Mouse (Mus musculus): ENCODE measurements at regions not wholly inside any gene's neighbourhood (a gene's known extent, or its start where the extent isn't known, plus 50 kb on each side); places are given as distances from the start of the nearest gene placed in this dataset.
"Not testable (repeated sequence)": the region's sequence is repeated elsewhere in the genome, so short reads cannot be mapped to it uniquely, and the experiment has no call there.

DNA sequence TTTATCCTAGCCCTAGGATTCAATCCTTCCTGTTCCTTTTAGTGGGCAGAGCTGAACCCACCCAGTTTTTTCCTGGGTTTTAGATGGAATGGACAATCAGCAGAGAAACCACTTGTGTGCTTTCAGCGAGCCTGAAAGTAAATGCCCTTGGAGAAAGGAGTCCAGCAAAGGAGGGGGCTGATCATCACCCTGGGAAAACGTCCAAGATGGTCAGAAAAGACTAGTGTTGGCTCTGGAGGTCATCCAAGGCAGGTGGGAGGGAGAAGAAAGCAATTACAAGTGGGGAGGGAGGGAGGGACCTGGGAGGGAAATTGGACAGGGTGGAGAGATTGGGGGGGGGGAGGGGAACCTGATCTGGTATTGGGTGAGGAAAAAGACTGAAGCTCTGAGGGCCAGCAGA is 55.6 kb upstream of the Zfp366 start:
- no peak for DNase-seq (ENCODE audit: low spot score in 2 of 2)

DNA sequence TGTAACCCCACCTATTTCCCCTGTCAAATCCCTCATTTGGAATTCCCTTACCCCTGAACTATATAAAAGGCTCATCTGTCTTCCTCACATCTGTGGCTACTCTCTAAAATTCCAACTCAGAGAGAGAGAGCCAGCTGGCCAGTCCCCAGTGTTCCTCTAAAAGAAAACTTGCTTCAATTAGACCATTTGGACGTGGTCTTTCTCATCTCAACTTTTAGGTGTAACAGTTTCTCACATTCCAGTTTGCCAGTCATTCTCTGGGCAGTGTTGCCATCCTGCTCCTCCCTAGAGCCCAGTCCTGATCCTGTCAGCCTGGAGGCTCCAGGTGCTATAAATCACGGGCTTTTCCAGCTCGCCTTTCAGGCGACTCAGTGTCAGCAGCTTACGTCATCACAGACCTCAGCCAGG is 56.3 kb upstream of the Zfp366 start:
- DNase-seq (ENCODE audit: low spot score in 2 of 2) = no peak

DNA sequence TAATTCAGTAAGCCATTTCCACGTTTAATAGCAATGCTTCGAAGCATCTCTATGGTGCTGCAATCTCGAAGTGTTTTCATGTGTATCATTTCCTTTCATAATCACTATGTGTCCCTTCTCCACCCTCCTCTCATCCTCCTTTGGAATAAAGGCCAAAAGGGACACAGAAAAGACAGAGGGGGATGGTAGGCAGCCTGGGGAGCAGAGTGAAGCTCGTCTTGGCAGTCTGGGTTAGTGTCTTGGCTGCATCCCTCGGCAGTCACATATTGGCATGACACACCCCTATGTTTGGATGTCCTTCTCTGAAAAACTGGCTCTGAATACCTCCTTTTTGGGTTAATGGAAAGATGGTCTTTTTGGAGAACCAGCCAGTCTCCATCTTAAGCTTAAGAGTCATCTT is 56.9 kb upstream of the Zfp366 start:
- DNase-seq (ENCODE audit: low spot score in 2 of 2) = no peak

DNA sequence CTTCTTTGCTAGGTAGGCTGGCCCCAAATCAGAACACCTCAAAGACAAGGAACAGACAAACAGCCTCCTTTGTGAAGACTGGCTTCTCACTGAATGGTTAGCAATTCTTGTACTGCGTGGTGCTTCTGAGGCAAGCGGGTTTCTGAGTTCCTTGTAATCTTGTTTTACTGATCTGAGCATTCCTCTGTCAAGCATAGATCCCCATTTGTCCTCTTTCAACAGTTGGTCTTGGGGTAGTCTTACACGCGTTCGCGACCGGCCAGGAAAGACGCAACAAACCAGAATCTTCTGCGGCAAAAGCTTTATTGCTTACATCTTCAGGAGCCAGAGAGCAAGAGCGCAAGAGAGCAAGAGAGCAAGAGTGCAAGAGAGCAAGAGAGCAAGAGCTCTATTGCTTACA is 57.7 kb upstream of the Zfp366 start:
- not testable (repeated sequence) for DNase-seq (ENCODE audit: low spot score in 2 of 2)

DNA sequence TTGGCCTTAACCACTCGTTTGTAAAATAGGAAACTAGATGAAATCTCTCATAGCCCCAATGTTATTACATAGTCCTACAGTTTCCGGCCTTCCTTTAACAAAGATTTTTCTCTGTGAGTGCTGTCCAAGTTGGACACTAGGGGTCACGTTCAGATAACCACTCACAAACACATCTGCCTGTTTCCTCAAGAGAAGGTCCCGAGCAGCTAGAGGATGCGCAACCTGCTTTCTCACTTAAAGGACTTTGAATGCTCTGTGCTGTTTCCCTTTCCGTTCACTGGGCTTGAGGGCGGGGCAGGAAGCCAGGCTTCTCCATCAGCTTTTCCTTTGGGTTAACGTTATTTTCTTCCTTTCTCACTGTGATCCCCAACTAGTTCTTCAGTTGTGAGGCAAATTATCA is 58.1 kb upstream of the Zfp366 start:
- DNase-seq (ENCODE audit: low spot score in 2 of 2) = no peak

DNA sequence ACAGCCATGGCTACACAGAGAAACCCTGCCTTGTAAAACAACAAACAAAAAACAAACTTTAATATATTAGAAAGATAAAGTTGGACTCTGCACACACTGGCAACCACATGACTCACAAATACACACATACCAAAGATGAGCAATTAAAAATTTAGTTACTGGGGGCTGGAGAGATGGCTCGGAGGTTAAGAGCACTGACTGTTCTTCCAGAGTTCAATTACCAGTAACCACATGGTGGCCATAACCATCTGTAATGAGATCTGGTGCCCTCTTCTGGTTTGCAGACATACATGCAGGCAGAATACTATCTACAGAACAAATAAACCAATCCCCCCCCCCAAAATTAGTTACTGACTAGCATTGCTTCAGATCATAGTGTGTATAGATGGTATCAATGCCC is 58.7 kb upstream of the Zfp366 start:
- no peak for DNase-seq (ENCODE audit: low spot score in 2 of 2)

DNA sequence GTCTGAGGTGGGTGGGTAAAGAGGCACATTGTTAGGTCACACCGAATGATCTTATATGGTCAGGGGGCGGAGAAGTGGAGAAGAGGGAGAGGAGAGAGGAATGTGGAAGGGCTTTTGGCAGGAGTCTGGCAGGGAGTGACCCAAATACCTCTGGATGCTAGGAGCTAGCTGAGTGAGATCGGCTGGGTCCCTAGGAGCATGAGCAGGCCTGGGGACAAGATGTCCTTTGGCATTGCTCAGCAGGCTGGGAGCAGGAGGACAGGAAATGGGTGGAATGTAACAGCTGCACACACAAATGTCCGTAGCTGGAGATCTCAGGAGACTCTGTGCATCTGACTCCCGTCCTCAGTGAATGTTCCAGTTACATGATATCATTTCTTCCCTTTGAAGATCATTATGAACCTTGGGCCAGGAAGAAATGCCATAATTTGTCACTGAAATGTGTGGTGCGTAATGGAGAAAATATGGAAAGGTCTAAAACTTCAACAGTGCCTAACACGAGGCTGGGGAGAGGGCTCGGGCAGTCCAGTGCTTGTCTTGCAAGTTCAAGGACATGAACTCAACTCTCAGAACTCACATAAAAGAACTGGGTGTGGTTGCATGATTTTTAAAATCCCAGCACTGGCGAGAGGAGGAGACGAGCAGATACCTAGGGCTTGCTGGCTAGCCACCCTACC is 59.6 kb upstream of the Zfp366 start:
- DNase-seq (ENCODE audit: low spot score in 2 of 2) = no peak

DNA sequence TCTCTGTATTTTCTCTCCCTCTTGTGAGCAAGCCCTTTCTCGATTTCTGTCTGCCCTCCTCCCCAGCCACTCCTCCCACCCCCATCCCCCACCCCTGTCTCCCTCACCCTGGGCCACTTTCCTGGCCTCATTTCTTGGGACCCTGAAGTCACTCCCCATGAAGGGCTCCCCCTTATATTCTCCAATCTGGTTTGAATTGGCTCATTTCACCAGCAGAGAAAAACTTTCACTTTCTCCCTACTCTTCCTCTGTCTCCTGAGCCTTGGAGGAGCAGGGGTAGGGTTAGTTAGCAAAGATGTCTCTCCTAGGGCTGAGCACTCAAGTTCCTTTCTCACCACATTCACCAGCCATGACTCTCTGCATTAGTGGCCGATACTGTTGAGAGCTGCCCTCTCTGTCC is 60.5 kb upstream of the Zfp366 start:
- DNase-seq (ENCODE audit: low spot score in 2 of 2) = no peak

DNA sequence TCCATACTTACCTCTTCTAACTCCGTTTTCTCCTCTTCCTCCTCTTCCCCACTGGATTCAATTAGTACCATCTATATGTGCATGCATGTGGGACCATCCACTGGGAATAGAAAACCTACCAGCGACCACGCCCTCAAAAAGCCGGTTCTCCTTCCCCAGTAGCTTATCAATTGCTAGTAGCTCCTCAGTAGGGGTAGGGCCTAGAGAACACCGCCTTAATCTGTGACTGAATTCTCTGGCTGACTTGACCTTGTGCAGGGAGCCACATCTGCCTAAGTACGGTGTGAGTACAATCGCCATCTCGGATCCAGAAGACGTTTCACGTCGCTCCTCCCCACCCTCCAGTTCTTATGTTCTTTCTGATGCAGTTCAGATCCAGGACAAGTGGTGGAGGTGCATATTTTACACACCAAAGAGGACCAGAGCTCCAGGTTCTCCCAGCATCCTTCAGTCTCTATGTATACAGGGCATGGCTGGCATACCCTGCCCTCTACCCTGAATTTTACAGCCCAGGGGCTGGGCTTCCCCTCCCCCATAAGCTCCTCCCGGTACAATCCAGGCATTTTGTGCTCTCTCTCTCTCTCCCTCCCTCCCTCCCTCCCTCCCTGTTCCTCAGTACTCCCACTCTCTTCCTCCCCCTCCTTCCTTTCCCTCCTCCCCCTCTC is 61.0 kb upstream of the Zfp366 start:
- no peak for DNase-seq (ENCODE audit: low spot score in 2 of 2)

DNA sequence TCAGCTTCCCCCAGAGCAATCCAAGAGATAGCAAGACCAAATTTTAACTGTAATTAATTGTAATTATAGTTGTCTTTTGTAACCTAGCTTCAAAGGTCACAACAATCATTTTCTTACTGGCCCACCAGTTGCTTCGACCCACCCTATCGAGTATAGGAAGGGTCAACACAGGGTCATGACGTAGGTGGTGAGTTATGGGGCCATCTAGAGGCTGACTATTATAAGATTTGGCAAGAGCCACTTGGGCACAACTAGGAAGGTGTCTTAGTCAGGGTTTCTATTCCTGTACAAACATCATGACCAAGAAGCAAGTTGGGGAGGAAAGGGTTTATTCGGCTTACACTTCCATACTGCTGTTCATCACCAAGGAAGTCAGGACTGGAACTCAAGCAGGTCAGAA is 62.1 kb upstream of the Zfp366 start:
- DNase-seq (ENCODE audit: low spot score in 2 of 2) = not testable (repeated sequence)

DNA sequence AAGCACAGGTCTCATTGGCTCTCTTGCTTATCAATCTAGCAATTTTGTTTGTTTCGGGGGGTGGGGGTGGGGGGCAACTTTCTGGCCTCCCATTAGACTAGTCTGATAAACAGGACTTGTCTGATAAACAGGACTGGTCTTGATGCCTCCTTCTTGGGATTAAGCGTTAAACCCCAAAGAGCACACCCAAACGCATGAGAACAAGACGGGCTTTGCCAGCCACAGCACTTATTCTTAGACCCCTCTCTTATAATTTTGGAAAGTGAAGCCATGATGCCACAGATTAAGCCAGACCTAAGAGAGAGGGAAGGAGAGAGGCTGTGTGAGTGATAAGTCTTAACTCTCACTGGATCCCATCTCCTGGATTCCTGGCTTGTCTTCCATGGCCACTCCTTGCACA is 63.5 kb upstream of the Zfp366 start:
- DNase-seq (ENCODE audit: low spot score in 2 of 2) = no peak

DNA sequence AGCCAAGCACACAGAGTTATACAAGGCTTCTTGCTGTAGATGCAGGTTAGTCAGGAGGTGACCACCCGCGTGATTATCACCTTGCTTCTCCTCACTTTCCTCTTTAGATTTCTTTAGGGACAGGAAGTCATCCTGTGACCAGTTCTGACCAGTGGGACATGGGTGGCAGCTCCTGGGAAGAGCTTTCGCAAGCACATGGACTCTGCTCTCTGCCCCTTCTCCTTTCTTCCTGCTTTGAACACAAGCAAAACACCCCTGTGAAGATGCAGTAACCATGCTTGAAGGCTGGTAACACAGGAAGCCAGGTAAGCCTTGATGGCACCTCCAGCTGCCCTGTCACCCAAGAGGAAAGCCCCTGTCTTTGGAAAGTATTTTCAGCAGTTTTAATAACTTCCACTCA is 64.7 kb upstream of the Zfp366 start:
- DNase-seq (ENCODE audit: low spot score in 2 of 2) = no peak

DNA sequence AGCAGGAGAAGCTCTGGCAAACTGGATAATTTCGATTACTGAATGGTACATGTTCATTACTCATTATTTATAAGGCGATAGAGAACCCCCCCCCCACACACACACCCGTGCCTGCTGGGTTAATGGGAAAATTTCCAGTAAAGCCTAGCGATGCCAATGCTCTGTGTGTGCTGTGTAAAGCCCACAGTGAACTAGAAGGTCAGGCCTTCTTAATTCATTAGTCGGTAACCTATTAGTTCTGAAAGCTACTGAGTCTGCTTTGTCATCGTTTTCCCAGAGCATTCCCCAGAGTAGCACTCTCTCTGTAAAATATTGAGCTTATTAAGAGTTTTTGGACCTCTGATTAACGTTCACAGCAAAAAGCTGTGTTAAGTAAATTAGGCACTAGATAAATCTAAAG is 65.7 kb upstream of the Zfp366 start:
- no peak for DNase-seq (ENCODE audit: low spot score in 2 of 2)

DNA sequence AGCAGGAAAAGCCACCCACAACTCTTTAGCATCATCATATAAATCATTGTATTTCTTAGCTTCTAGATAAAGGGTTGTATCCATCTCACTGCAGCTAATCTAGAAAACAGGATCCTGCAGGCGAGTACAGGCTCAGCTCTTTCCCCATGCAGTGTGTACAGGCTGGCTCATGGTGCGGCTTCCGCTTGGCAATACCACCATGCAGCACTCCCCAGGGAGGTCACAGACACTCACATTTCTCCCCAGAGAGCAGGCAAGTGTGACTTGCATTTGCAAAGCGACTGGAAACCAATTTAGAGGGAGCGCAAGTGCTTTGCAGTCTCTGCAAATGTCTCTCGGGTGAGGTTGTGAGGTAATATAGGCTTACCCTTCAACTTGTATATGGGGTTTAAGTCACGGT is 69.1 kb upstream of the Zfp366 start:
- DNase-seq (ENCODE audit: low spot score in 2 of 2) = no peak

DNA sequence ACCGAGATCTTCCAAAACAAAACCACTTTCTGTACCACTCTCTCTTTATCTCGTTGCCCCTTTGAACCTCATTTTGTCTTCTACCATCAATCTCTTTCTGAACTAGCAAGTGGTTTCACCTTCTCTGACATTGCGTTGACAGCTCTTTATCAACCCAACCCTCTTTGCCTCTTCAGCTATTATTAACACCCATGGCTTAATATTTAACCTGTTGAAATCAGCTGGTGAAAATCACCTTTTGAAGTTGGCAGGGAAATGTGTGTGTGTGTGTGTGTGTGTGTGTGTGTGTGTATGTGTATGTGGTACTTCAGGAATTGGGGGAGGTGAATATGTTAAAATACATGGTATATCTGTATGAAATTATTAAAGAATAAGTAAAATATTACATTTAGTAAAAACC is 70.1 kb upstream of the Zfp366 start:
- DNase-seq (ENCODE audit: low spot score in 2 of 2) = no peak

DNA sequence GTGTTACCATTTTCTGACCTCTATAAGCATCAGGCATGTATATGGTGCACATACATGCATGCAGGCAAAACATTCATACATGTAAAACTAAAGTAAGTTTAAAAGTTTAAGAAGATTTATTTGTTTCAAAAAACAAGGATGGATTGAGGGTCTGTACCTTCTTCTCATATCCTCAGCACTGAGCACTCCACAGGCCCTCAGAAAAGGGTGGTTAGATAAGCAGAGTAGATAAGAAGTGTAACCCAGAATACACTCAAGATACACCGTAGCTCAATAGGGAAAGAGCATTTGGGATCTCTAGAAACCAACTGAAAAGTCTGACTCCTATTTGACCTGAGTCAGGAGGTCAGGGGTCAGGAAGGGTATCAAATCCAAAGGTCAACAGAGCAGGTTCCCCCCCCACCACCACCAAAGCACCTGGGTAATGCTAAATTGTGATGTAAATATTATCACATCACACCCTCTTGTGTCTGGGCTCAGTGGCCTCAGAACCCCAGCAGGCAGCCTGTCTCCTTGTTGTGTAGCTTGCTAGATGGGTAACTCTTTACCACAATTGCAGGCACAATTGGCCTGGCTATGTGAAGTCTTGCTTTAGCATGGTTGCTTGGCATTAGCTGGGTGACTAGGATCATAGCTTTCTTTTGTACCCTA is 72.8 kb upstream of the Zfp366 start:
- no peak for DNase-seq (ENCODE audit: low spot score in 2 of 2)

DNA sequence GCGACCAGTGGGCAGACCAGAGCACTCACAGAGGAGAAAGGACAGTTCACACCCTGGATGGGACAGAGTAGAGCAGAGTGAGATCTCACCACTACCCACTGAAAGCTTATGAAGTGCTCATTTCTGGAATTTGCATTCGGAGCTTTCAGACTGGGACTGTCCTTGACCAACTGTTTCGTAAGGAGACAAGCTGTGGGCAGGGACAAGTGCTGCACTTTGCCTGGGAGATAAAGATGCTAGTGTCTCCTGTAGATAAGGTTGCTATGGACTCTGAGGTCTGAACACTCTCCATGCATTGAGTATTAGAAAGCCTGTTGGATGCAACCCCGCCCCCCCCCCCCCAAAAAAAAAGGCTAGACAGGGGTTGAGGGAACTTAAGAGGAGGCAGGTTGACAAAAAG is 76.6 kb upstream of the Zfp366 start:
- no peak for DNase-seq (ENCODE audit: low spot score in 2 of 2)

DNA sequence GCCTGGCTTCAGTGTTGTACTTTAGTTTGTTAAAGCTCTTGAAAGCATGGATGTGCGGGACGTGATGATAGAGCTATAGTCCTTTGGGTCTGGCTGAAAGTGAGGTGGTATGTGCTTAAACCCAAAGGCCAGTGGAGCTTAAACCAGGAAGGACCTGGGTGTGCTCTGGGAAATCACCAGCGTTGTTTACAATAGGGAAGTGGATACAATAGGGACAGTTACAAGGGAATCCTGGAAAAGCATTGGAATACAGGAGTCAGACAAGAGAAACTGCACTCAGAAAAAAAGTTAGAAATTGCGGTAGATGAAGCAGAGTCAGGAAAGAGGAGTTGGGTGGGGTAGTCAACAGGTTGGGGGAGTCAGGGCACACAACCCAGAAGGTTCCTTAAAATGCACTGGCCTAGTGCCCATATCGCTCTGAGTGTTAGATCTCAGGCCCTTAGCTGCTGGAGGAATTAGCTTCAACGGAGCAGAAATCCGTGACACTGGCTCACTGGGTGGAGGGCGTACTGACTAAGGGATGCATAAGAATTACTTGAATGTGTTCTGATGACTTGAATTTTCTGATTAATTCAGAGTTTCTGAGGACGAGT is 82.4 kb upstream of the Zfp366 start:
- no peak for DNase-seq (ENCODE audit: low spot score in 2 of 2)

DNA sequence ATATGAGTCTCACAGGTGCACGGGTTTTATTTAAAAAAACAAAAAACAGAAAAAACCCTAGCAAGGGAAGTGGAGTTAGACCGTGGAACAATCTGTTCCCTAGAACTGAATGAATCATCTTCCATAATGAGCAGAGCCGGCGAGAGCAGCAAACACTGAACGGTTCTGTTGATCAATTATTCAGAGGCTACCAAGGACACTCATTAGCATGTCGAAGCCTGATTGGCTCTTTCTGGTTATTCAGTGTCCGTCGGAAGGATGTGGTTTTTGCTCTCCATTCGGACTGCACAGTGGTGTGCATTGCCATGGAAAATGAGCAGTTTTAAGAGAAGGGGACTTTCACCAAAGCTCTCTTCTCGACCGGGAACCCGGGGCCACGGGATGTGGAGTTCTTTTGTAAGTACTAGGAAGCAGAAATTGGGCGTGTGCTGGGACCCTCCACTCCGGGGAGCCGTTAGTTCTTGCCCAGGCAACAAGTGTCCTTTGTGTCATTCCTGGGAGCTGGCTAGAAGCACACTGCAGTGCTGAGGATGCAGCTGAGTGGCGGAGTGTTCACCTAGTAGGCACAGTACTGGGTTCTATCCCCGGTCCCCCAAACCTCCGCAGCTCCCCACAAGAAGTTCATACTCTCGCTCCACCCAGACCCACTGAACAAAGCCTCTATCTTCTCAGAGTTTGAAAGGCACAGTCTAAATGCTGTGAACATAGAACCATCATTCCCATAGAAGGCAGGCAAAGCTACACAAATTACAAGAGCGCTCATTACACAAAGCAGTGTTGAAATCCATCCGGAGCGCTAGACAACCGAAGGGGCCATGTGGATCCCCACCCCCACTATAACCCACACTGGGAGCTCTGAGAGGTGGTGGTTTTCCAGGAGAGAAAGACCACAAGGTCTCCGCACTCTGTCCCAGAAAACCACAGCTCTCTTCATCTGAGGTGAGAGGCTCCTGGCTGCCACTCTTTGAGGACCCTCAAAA is 83.9 kb upstream of the Zfp366 start:
- peak; percentile 53 to 84 for DNase-seq (ENCODE audit: low spot score in 2 of 2)

DNA sequence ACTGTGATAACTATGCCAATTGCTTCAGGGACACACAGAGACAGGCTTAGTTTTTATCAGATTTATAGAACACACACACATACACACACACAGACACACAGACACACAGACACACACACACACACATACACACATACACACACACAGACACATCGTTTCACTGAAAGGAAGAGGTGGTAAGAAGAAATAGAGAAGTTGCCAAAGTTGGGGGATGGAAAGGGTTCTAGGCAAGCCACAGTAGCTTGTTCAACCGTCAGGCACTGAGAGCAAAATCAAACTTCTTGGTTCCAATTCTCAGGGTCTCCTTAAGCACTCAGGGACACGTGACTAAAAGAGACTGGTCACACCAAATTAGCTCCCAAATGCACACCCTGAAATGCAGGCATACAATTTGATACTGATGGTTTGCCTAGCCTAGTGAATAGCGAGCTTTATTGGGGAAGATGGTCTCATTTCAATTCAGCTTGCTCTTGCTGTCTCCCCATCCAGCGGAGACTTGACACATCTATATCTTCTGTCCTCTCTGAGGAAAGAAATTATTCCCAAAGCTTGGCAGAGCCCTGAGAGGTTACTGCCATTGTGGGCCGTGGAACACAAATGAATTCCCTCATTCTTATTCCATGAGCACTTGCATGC is 84.7 kb upstream of the Zfp366 start:
- peak in 1 of 2 experiments; percentile 42 for DNase-seq (ENCODE audit: low spot score in 2 of 2)

DNA sequence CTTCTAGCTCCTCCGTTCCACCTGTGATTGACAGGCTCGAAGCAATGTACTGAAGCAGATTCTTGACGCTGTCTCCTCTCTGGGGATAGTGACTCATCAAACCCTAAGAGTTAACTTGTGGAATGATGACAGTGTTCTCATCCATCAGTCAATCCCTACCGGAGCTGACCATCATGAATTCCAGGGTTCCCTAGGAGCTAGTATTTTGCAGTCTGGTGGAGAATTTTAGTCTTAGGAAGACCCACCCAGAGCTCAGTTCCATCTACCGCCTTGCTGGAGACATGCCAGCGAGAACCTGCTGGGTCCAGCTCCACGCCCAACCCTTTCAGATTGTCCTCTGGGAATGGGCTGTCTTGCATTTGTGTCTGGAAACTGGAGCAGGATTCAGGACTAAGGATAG is 85.4 kb upstream of the Zfp366 start:
- no peak for DNase-seq (ENCODE audit: low spot score in 2 of 2)

Measured in layer of hippocampus, adult 18-20 months (tissue).